In genomic region chr17:24687146-24687595, GRCm38 (mm10) we compare ENCODE assay signal across 8 mouse cellular contexts. TPM values are rescaled to one million over a fixed set of nuclear protein-coding genes. Genes with fewer than 3 reads are reported as not detected.
DNase-seq lines count a peak whose midpoint lies in the region; ATAC-seq lines count a peak whose summit lies in the region.

No protein-coding gene starts in this region.

- no peak for ATAC-seq in forebrain, embryonic 13.5 days
- ATAC-seq in intestine, embryonic 14.5 days (replicated peaks; ENCODE audit: low FRiP score, low TSS enrichment, low read depth): peak; percentile 51; the same call in 1 of the 2 replicates
- no peak for ATAC-seq in neural tube, embryonic 14.5 days (ENCODE audit: low read depth)

- peaks cover 33% of the 10 kb centered on the region for H3K4me1 ChIP-seq in forebrain, embryonic 13.5 days
- H3K4me1 ChIP-seq in intestine, embryonic 14.5 days (replicated peaks; ENCODE audit: control insufficient read depth, insufficient read depth, low read length): peaks cover 11% of the 10 kb centered on the region
- peaks cover 15% of the 10 kb centered on the region; the same call in 1 of the 2 replicates for H3K4me1 ChIP-seq in neural tube, embryonic 14.5 days (ENCODE audit: control insufficient read depth, insufficient read depth, low read length)

- 1% methylated on average over 25 of the region's 25 CpGs for WGBS in forebrain, embryonic 13.5 days
- WGBS in intestine, embryonic 14.5 days: 2% methylated on average over 25 of the region's 25 CpGs
- 1% methylated on average over 25 of the region's 25 CpGs for WGBS in neural tube, embryonic 14.5 days

- H3K4me3 ChIP-seq in forebrain, embryonic 13.5 days: peak overlapping the region; percentile 34
- peak overlapping the region; percentile 33 for H3K4me3 ChIP-seq in intestine, embryonic 14.5 days (ENCODE audit: low read depth, low read length)
- peak overlapping the region; percentile 19 for H3K4me3 ChIP-seq in neural tube, embryonic 14.5 days (ENCODE audit: low read depth, low read length)

- peaks cover 37% of the 10 kb centered on the region for H3K27me3 ChIP-seq in forebrain, embryonic 13.5 days
- H3K27me3 ChIP-seq in intestine, embryonic 14.5 days (replicated peaks; ENCODE audit: control insufficient read depth, insufficient read depth, low read length): peaks cover 49% of the 10 kb centered on the region
- peaks cover 13% of the 10 kb centered on the region for H3K27me3 ChIP-seq in neural tube, embryonic 14.5 days (ENCODE audit: control insufficient read depth, insufficient read depth, low read length)

- peaks cover 14% of the 10 kb centered on the region for H3K36me3 ChIP-seq in forebrain, embryonic 13.5 days (ENCODE audit: poor library complexity, severe bottlenecking)
- H3K36me3 ChIP-seq in intestine, embryonic 14.5 days (ENCODE audit: control insufficient read depth, insufficient read depth, low read length): peaks cover 4% of the 10 kb centered on the region; the same call in 1 of the 2 replicates
- H3K36me3 ChIP-seq in neural tube, embryonic 14.5 days (ENCODE audit: control insufficient read depth, insufficient read depth, low read length): no peaks in the 10 kb centered on the region

- peak overlapping the region; percentile 46 for H3K9ac ChIP-seq in forebrain, embryonic 13.5 days
- H3K9ac ChIP-seq in intestine, embryonic 14.5 days (ENCODE audit: low read length): peak overlapping the region; percentile 16; the same call in 1 of the 2 replicates
- peak overlapping the region; percentile 25 for H3K9ac ChIP-seq in neural tube, embryonic 14.5 days (replicated peaks; ENCODE audit: low read depth, low read length)

- H3K4me2 ChIP-seq in forebrain, embryonic 13.5 days: peak overlapping the region; percentile 58
- peak overlapping the region; percentile 51 for H3K4me2 ChIP-seq in intestine, embryonic 14.5 days (ENCODE audit: low read length)
- H3K4me2 ChIP-seq in neural tube, embryonic 14.5 days (ENCODE audit: low read depth, low read length): peak overlapping the region; percentile 72

- H3K27ac ChIP-seq in forebrain, embryonic 13.5 days: no peak overlapping the region
- H3K27ac ChIP-seq in intestine, embryonic 14.5 days (ENCODE audit: low read depth): no peak overlapping the region
- H3K27ac ChIP-seq in neural tube, embryonic 14.5 days (ENCODE audit: low read depth, low read length): no peak overlapping the region

- no peaks in the 10 kb centered on the region for H3K9me3 ChIP-seq in forebrain, embryonic 13.5 days (replicated peaks)
- H3K9me3 ChIP-seq in intestine, embryonic 14.5 days (ENCODE audit: control insufficient read depth, low read length): no peaks in the 10 kb centered on the region
- no peaks in the 10 kb centered on the region for H3K9me3 ChIP-seq in neural tube, embryonic 14.5 days (ENCODE audit: control insufficient read depth, low read length)

- peak; percentile 70 to 84 for DNase-seq in adrenal gland, adult (ENCODE audit: inconsistent age in 2 of 2, low spot score in 1 of 2)
- no peak for DNase-seq in adrenal gland, adult 8-10 months
- DNase-seq in adrenal gland, postnatal 10 days: peak; percentile 75
- peak; percentile 68 for DNase-seq in intestine, embryonic 14.5 days (ENCODE audit: low spot score)
- DNase-seq in lung, adult 18-20 months: peak; percentile 72 to 75
- no peak for DNase-seq in layer of hippocampus, postnatal 25 days (ENCODE audit: extremely low spot score in 1 of 2, low spot score in 1 of 2)

RNA-seq across cellular contexts. Expression of gene Syngr3, which starts 2.6 kb away (rescaled TPM):
- 1 to 10 TPM; 2.4 to 5.5 (median 3.8) TPM for total RNA-seq in adrenal gland, adult 8-10 months (2022)
- total RNA-seq in adrenal gland, postnatal 10 days (2021): 10 to 100 TPM in 1 of 2 experiments, 1 to 10 TPM in 1; 5.8 to 11.7 TPM
- 61.0 and 68.7 TPM in 2 replicates for polyA plus RNA-seq in forebrain, embryonic 13.5 days (2015; fragmentation: Nextera tagmentation; extraction: Ambion mirVana)
- polyA plus RNA-seq in intestine, embryonic 14.5 days (2014; fragmentation: Nextera tagmentation; extraction: Ambion mirVana): 7.5 and 7.7 TPM in 2 replicates
- polyA plus RNA-seq in neural tube, embryonic 14.5 days (2014; fragmentation: Nextera tagmentation; extraction: Ambion mirVana): 154 and 196 TPM in 2 replicates
- total RNA-seq in layer of hippocampus, postnatal 25 days (2021): 100 to 1,000 TPM; 160 to 178 TPM

RNA-seq across cellular contexts. Expression of gene Gfer, which starts 8.8 kb away (rescaled TPM):
- total RNA-seq in adrenal gland, adult 8-10 months (2022): 10 to 100 TPM; 31.7 to 35.6 (median 32.6) TPM
- total RNA-seq in adrenal gland, postnatal 10 days (2021): 10 to 100 TPM; 36.0 to 36.8 TPM
- polyA plus RNA-seq in forebrain, embryonic 13.5 days (2015; fragmentation: Nextera tagmentation; extraction: Ambion mirVana): 40.7 and 42.5 TPM in 2 replicates
- polyA plus RNA-seq in intestine, embryonic 14.5 days (2014; fragmentation: Nextera tagmentation; extraction: Ambion mirVana): 48.1 and 48.5 TPM in 2 replicates
- 37.0 and 40.1 TPM in 2 replicates for polyA plus RNA-seq in neural tube, embryonic 14.5 days (2014; fragmentation: Nextera tagmentation; extraction: Ambion mirVana)
- 10 to 100 TPM; 18.6 to 19.2 TPM for total RNA-seq in layer of hippocampus, postnatal 25 days (2021)

RNA-seq across cellular contexts. Expression of gene Noxo1, which starts 8.9 kb away (rescaled TPM):
- total RNA-seq in adrenal gland, adult 8-10 months (2022): 10 to 100 TPM in 1 of 4 experiments, 1 to 10 TPM in 3; 2.8 to 14.8 (median 7.5) TPM
- 1 to 10 TPM; 4.3 to 6.6 TPM for total RNA-seq in adrenal gland, postnatal 10 days (2021)
- polyA plus RNA-seq in forebrain, embryonic 13.5 days (2015; fragmentation: Nextera tagmentation; extraction: Ambion mirVana): 1.3 TPM in 2 replicates
- 6.4 and 7.2 TPM in 2 replicates for polyA plus RNA-seq in intestine, embryonic 14.5 days (2014; fragmentation: Nextera tagmentation; extraction: Ambion mirVana)
- polyA plus RNA-seq in neural tube, embryonic 14.5 days (2014; fragmentation: Nextera tagmentation; extraction: Ambion mirVana): 1.3 and 3.3 TPM in 2 replicates
- 1 to 10 TPM; 2.7 to 3.0 TPM for total RNA-seq in layer of hippocampus, postnatal 25 days (2021)

RNA-seq across cellular contexts. Expression of gene Zfp598, which starts 17.7 kb away (rescaled TPM):
- total RNA-seq in adrenal gland, adult 8-10 months (2022): 10 to 100 TPM; 44.9 to 59.4 (median 50.8) TPM
- total RNA-seq in adrenal gland, postnatal 10 days (2021): 10 to 100 TPM; 38.9 to 42.2 TPM
- 14.9 and 16.2 TPM in 2 replicates for polyA plus RNA-seq in forebrain, embryonic 13.5 days (2015; fragmentation: Nextera tagmentation; extraction: Ambion mirVana)
- 28.0 and 30.6 TPM in 2 replicates for polyA plus RNA-seq in intestine, embryonic 14.5 days (2014; fragmentation: Nextera tagmentation; extraction: Ambion mirVana)
- polyA plus RNA-seq in neural tube, embryonic 14.5 days (2014; fragmentation: Nextera tagmentation; extraction: Ambion mirVana): 22.6 and 24.5 TPM in 2 replicates
- total RNA-seq in layer of hippocampus, postnatal 25 days (2021): 10 to 100 TPM; 36.9 to 40.0 TPM

RNA-seq across cellular contexts. Expression of gene Tbl3, which starts 20.3 kb away (rescaled TPM):
- total RNA-seq in adrenal gland, adult 8-10 months (2022): 10 to 100 TPM; 34.3 to 40.5 (median 38.2) TPM
- total RNA-seq in adrenal gland, postnatal 10 days (2021): 10 to 100 TPM; 39.1 to 39.9 TPM
- polyA plus RNA-seq in forebrain, embryonic 13.5 days (2015; fragmentation: Nextera tagmentation; extraction: Ambion mirVana): 86.9 and 107 TPM in 2 replicates
- polyA plus RNA-seq in intestine, embryonic 14.5 days (2014; fragmentation: Nextera tagmentation; extraction: Ambion mirVana): 86.2 and 90.1 TPM in 2 replicates
- polyA plus RNA-seq in neural tube, embryonic 14.5 days (2014; fragmentation: Nextera tagmentation; extraction: Ambion mirVana): 59.9 and 70.1 TPM in 2 replicates
- total RNA-seq in layer of hippocampus, postnatal 25 days (2021): 10 to 100 TPM; 27.7 to 29.8 TPM

Comparison
In these comparisons a context has a peak if more than half of its experiments do, and no peak if none do; other contexts are left out.
1. DNase-seq: peak in adrenal gland, adult (2 of 2), adrenal gland, postnatal 10 days (single experiment), intestine, embryonic 14.5 days (single experiment) and lung, adult 18-20 months (2 of 2); none in adrenal gland, adult 8-10 months (single experiment) and layer of hippocampus, postnatal 25 days (0 of 2).
2. RNA of gene Syngr3, which starts 2.6 kb away (total RNA-seq): 160 to 178 TPM in layer of hippocampus, postnatal 25 days; 5.8 to 11.7 TPM in adrenal gland, postnatal 10 days and 2.4 to 5.5 TPM in adrenal gland, adult 8-10 months; every median in the first group is over 10 times any median in the second.
3. Peak in every context shown above with its lines, with median percentiles within 50 percentile points of each other: H3K4me2 ChIP-seq, H3K4me3 ChIP-seq and H3K9ac ChIP-seq.